Mouse (Mus musculus): ENCODE results near the gene Gm28053.

DNA sequence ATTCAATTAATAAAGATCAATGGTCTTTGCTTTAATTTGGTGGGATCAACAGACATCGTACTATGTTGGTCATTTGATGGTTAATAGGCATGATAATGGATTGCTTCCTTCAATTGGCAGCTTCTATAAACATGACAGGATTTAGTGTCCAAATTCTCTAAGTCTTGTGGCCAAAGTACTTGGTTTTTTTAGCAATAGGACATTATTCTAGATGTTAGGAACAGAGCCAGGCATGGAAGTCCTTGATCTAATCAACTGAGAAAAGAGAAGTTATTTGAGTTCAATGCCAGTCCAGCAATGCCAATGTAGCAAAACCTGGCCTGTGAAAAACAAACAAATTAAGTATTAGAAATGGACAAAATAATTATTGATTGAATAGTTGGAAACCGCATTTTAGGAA is 67.2 kb downstream of the Gm28053 start:
- TF ChIP-seq CTCF (IDR thresholded peaks at IDR 0.05; ENCODE audit: low read depth, low read length): no peak
- TF ChIP-seq POLR2A (IDR thresholded peaks at IDR 0.05; ENCODE audit: borderline replicate concordance, low read depth, low read length): no peak

Data from bone marrow macrophage, adult 2 months (primary cell).